Mouse (Mus musculus): ENCODE measurements around the gene Slc39a8. TPM values are rescaled to one million over a fixed set of nuclear protein-coding genes. Genes with fewer than 3 reads are reported as not detected.

The Slc39a8 gene
- polyA plus RNA-seq, 3 experiments from 2014 or later = 0.63 to 1.9 (median 1.6) TPM

DNA sequence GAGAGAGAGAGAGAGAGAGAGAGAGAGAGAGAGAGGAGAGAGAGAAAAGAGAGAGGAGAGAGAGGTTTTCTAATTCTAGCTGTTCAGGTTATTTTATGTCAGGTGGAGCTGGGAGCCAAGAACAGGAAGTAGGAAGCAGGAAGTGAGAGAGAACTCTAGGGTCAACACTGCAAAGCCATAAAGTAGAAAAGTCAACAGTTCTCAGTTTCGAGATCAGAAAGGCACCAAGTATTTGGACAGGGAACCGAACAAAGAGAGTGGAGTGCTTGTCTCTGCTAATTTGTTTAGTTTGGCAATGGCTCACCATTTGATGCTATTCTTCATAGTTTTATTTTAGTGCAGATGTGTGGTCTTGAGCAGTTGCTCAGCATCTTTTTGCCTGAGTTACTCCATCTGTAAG, 26.5 kb downstream of the Slc39a8 start:
- ATAC-seq = no peak

DNA sequence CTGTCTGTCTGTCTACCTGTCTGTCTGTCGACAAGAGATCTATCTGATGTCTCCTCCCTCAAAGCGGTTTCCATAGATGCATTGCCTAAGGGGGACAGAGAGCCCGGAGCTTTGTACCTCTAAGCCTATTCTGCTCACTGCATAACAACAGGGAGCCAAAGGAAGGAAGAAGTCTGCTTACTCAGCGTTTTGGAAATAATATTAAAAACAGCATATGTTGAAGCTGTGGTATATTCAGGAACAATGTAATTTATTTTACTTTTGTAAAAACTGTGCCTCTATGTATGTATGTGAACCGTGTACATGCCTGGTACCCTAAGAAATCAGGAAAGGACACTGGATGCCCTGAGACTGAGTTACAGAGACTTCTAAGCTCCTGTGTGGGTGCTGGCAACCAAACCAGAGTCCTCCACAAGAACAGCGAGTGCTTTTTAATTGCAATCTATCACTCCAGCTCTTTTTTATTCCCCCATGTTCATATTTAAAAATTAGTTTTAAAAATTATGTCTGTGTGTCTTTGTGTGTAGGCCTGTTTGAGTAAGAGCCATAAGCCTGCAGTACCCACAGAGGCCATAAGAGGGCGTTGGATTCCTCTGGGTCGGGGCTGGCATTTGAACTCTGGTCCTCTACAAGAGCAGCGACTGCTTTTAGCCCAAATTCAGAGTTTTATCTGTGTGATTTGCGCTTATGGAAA, 28.7 kb downstream of the Slc39a8 start:
- no peak for ATAC-seq

DNA sequence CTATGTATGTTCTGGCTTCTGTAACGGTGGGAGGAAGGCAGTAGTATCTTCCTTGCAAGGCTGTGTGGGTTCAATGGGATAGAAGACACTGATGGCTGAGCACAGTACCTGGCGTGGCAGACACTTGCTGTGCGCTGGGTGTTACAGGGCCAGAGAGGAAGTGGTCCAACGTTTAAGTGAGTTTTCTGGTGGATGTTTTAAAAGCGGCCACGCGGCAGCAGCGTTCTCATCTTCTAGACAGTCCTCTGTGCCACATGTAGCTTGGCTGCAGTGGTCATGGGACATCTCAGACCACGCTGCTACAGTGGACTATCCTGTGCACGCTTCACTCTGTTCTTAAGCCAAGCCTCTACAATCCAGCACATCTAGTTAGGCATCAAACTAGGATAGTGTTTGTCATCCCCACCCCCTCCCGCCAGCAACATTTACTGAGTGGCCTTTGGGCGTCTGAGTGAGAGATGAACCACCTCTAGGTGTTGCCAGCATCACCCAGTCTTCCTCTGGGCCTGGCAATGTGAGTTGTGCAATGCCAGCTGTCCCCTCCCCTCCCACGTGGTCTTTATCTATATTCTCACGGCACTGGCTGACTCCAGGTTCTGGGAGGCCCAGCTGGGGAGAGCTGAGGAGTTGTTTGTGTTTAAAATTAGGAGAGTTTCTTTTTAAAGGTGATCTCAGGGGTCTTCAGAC, 29.4 kb downstream of the Slc39a8 start:
- no peak for ATAC-seq

DNA sequence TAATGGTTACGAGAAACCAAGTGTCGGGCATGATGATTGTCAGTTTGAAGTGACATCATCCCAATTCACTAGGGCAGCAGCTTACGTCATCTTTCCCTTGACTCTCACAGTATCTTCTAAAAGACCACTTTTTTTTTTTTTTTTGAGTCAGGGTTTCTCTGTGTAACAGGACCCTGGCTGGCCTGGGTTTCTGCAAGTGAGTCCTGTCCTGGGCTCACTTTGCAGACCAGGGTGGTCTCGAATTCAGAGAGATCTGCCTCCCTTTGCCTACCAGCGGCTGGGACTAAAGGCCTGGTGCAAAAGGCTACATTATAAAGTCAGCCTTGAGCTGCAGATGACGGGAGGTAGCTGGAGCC, 29.9 kb downstream of the Slc39a8 start:
- ATAC-seq = no peak

DNA sequence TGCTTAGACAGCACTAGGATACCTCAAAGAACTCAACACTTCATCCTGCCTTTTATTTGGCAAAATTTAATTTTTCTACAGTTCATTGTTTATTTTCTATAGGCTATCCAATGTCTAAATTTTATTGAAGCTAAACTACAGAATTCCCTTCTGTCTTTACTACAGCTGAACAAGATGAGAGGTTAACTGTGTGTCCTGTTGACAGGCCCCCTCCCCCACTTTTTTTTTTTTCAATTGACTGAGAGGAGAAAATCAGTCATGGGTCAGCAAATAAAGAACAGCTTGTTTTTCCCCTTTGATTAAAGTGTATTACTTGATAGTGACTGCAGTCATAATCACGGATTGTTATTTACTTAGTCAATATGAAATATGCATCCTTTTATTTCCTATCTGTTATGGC, 31.2 kb downstream of the Slc39a8 start:
- no peak for ATAC-seq

DNA sequence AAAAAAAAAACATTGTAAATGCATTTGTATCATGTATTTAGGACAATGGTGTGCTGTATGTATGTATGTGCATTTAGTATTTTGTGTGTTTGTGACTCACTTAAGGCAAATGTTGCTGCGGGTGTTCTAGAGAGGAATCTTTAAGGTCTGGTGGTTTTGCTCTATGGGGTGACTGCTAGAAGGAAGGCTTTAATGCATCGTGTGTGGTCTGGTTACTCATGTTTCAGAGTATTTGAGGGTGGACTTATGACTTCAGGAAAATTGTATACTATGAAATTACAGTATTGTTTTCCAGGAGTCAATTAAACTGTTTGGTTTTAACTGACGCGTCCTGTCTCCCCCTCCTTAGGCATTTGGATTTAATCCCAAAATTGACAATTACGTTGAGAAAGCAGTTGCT, 32.1 kb downstream of the Slc39a8 start:
- ATAC-seq = no peak

DNA sequence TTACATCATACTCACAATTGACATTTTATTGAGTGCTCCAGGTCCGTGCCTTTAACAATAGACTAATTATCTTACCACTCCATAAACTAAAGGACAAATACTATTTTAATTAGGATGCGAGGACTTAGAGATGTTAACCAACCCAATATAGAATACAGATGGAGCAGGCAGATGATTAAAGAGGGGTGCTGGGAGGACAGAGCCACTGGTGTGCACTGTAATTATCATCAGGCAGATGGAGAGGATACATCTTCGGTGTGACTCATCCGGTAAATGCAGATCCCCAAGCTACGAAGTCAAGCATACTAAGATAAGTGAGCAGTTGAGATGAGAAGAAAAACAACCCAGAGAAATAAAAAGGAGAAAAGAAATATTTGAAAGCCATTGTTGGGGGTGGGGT, 34.4 kb downstream of the Slc39a8 start:
- ATAC-seq = no peak

DNA sequence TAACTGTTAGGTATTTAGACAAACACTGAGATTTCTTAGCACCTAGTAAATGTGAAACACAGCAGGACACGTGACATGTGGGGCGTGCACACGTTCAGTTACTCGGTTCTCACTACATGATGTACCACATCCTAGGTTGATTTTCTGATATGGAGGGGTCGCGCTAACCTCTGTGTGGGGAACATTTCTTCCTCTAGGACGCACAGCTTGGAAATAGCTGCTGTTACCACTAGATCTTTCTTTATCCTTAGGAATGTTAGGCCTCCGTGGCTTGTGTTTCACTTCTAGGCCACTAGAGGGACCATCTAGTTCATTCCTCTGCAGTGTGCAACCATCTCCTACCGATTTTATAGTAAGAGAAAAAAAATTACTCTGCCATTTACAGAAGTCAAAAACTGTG, 37.7 kb downstream of the Slc39a8 start:
- ATAC-seq = no peak

DNA sequence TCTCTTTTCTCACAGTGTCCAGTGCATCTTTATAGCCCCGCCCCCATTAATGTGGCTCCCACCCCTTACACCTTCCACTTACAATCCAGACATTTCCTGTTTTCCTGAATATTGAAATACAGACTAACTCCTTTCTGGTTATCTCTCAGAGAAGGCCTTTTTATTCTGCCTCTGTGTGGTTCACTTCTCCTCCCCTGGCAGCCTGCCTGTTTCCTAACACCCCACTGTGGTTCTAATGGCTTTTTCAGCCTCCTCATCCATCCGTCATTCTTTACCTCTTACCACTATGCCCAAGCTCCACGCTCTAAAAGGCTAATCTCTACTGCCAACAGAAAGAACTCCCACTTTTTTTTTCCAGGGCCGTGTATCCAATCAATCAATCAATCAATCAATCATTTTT, 44.0 kb downstream of the Slc39a8 start:
- ATAC-seq = no peak

DNA sequence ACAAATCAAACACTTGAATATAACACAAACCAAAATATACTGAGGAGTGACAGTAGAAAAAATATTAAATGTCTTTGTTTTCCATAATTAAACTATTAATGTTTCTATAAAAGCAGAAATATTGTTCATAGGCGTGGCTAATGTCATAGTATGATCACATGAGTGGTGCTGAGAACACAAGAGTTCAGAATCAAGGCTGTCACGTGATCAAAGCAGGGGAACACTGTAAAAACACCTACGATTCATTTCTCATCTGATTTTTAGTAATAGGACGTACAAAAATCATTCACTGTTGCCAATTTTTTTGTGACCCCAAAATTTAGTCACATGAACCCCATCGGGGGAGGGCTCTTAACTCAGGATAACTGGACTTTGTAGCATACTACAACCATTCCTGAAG, 47.2 kb downstream of the Slc39a8 start:
- ATAC-seq = no peak

DNA sequence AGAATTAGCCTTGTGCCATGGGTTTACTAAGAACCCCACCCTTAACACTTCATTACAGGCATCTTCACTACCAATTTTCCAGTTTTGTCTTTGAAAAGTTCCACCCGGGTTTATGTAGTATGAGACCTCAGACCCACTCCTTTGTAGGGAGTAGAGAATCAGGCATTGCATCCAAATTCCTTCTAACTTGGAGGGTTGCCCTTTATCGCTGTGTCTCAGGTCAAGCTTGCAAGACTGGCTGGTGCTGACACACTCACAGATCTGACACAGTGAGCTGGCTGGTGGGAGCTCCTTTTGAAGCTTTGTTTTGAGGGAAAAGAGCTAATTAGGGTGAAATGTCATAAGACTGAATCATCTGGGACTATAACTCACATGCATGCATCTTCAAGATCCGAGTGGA, 48.5 kb downstream of the Slc39a8 start:
- ATAC-seq = no peak

DNA sequence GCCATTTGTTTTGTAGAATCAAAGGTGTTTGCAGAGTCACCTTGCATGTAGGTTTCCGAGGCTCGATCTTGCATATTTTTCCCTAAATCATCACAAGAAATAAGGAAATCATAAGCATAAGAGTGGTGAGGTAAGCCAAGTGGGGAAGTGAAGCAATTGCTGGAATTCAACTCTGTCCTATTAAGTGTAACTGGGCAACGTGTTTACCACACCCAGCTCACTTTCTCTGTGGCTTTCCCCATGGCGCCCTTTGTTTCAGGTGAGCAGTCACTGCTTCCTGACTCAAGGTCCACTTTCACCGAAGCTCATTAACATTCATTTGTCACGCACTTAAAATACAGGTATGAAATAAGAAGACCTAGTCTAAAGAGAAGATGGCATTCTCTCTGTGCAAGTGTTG, 53.0 kb downstream of the Slc39a8 start:
- ATAC-seq = no peak

DNA sequence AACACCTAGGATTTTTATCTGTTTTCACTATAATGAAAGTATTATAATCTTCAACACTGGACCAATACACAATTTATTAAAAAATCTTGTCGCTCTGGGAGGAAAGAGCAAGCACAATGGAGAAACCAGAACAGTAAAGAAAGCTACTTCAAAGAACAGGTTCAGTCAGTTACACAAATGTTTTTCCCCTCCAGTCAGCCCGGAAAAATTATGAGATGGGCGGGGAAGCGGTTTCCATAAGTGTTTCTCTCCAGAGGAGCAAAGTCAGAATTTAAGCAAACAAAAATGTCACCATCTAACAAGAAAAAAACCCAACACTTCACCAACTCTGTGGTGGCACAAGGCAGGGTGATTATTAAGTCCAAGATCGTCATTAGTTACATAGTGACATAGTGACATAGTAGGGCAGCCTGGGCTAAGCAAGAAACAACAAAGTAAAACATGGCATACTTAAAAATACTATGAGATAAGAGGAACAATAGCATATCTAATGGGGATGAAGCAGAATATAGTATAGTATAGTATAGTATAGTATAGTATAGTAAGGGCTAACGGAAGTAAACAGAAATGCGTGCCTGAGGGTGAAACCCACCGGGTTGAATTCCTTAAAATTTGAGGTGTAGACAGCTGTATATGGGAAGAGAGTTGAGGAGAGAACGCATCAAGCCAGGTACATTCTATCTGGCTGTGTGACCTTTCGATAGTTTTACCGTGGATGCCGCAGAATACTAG, 61.0 kb downstream of the Slc39a8 start:
- no peak for ATAC-seq

DNA sequence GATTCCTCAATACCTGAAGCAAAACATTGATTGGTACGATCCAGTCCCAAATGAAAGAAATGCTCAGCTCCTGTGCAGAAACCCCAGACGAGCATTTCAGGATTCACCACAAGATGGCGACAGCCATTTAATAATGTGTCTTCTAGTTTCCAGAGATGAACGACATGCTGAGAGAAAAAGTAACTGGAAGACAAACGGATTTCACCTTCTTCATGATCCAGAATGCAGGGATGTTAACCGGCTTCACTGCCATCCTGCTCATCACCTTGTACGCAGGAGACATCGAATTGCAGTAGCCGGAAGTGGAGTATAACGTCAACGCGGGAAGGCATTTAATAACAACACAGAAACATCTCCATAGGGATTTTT, 61.6 kb downstream of the Slc39a8 start:
- ATAC-seq = peak; percentile 70

DNA sequence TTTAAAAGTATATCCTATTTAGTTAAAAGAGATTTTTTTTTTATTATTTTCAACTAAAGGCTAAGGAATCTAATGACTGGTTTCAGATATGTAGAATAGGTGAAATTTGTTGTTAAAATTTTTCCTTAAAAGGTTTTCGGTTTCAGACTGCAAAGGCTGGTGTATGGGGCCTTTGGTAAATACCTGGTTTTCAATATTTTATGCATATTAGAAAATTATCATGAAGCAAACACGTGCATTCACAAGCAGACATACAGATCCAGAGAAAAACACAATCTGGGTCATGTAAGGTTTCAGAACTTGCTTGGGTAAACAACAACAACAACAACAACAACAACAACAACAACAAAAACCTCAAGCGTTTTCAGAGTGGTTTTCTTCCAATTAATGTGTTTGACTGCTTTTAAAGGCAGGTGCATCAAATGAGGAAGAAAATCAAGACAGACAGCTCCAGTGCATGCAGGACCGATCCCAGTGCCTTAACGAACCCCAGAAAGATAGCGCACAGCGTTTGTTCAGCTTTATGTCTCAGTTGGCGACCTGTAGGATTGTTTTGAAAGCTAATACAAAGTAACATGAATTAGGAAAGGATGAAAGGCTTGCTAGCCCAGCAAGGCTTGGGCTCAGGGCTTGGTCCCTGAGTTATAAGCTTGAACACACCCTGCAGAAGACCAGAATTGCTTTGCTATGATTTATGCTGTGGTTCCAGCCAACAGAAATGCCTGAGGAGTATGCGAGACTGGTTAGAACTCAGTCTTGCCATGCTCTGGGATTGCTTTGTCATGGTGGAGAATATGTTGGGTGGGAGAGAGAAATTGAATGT, 62.2 kb downstream of the Slc39a8 start:
- no peak for ATAC-seq

DNA sequence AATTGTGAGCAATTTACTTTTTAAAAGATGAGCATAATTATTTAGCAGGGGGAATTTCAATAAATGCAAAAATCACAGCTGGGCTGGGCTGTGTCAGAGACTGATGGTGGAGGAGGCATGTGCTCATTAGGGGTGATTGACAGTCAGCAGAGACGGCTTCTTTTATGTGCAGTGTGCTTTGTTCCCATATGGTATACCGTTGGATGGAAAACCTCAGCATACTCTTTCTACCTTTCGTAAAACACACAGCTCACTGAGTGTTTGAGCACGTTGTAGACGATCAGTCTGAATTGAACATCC, 62.7 kb downstream of the Slc39a8 start:
- no peak for ATAC-seq

DNA sequence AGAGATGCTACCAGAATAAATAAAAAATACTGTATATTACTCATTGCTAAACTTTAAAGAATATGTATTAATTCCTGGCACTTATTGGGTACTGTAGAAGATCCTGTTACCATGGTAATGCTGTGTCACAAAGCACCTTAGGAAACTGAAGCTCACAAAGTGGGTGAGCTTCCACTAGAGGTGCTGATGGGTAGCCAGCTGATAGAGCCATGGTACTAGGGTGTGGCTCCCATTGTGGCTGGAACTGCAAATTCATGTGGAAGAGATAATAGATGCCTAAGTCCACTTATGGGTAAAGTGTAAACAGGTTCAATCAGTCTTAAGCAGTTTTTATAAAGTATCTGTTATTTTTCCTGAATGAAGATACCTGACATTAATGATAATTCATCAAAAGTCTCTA, 64.3 kb downstream of the Slc39a8 start:
- no peak for ATAC-seq

DNA sequence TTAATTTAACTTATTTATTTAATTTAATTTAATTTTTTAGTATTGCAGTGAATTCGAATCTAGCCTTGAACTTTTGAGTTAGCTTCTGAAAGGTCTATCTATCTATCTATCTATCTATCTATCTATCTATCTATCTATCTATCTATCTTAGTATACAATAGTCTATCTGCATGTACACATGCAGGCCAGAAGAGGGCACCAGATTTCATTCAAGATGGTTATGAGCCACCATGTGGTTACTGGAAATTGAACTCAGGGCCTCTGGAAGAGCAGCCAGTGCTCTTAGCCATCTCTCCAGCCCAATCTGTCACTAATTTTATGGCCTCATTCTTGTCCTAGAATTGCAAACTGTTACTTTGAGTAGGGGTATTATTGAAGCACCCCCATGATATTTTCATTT, 78.3 kb downstream of the Slc39a8 start:
- ATAC-seq = no peak

DNA sequence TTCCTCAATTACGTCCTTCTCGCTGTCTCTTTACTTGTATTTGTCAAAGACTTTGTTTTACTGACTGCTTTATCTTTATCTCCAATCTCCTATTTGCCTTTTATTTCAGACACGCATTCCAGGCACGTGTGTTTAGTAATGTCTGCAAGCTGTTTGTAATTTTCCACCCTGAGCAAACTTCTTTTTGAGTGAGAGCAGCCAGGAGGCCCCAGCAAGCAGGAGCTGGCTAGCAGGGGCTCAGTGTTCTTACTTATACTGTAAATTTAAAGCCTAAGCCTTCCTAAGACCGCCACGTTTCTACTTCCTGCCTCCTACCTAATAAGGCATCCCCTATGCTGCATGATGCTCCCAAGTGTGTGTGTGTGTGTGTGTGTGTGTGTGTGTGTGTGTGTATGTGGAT, 79.8 kb downstream of the Slc39a8 start:
- ATAC-seq = no peak

DNA sequence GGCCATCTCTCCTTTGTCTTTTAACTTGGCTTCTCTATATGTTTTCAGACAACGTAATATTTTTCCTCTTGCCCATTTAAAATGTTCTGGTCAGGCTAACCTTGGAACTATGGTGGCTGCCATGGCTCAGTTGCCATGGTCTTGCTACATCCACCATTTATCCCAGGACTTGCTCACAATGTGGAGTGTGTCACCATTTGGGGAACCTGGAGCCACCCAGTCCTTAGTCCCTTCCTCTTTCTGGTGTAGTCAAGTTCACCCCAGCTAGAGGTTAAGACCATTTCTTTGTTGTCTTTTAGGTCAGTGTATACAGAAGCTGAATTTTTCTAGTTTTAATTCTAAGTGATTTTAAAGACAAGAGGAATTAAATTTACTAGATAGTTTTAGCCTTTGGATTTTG, 80.7 kb downstream of the Slc39a8 start:
- ATAC-seq = no peak

DNA sequence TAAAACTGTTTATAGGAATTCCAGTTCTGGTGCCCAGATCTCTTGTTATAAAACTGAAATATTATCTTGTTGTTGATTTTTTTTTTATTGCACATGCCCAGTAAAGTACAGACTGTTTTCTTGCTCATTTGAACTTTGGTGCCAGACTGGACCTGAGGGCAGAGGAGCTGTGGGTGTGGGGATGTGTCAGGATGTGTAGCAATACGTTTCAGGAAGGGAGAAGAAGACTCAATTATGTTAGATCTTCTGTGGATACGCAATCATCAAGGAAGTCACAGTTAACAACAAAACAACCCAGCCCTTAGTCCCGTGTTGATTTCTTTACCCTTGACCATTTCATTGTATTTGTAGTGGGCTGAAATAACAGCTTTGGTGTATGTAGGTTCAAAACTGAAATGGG, 81.9 kb downstream of the Slc39a8 start:
- ATAC-seq = no peak

DNA sequence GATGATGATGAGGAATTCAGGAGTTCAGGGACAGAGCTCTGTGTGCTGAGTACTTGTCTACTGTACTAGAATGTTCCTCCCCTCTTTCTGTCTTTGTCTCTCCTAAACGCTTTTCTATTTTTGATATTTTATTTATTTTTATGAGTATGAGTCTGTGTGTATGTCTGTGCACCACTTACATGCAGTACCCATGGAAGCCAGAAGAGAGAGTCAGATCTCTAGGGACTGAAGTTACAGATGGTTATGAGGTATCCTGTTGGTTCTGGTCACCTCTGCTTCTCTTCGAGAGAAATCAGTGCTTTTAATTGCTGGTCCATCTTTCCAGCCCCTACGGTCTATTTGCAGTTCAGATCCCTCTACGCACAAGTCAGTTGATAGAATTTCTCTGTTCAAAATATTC, 90.9 kb downstream of the Slc39a8 start:
- ATAC-seq = no peak

DNA sequence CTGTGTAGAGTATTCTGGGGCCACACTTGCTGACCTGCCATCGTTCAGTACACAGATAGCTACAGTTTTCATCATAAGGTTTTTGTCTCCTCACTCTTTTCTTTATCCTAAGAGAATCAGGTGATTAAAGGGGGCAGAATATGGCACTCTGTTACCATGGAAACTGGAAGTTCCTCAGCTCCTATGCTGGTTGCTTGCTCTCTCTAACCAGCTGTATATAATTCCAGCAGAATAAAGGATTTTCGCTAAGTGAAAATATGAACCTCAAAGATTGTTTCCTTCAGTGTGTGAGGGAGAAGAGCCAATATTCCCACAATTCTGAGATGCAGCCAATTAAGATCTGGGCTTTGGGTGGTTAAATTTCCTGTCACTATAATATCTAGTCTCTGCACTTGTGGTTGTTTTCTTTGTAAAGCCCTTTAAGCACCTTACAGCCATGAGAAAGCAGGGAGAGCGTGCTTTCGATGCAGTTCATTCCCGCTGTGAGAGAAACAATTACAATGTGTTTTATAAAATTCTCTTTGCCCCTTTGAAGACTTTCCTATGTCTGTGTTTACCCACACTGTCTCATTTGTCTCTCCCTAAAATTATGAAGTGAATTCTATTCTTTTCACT, 93.6 kb downstream of the Slc39a8 start:
- no peak for ATAC-seq

Measured in inflammation-experienced regulatory T-cells, adult 6 months (primary cell).